Mouse (Mus musculus): Measurements from ENCODE around the gene 1700102P08Rik.

1700102P08Rik gene

DNA sequence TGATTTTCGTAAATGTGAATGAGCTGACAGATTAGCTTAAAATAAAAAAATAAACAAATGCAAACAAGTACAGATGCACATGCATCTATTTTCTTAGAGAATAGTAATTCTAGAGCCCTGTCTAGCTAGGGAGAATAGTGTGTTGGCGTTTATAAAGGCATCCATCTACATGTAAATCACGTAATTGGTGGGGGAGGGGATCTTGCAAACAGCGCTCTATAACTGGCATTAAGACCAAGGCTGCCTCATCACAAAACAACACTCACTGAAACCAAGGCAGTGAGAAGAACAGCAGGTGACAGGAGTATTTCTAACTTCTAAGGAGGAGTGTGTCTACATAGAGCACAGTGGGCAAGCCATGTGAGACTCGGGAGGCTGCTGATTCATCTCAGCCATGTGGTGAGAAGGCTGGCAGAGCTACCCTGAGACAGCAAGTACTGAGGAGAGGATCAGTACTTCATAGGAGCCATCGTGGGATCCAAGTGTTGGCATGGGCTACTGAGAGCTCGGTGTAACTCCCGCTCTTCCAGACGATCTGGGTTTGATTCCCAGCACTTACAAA is 18.9 kb downstream of the 1700102P08Rik start:
- DNase-seq (ENCODE audit: low spot score in 2 of 2): no peak

DNA sequence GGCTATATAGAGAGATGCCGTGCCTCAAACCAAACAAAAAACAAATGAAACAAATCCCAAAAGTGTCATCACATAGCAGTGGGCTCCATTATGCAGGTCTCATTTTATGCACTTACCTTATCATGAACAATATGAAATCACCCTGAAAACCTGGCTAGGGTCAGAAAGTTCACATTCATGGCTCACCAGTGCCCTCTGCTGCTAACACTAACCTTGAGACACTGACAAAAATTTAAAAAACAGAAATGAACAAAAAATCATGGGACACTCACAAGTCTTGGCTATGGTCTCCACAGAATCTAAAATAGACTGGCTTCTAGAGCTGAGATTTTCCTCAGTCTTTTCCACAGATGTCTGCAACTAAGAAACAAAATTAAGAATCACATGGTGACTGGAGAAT is 19.6 kb downstream of the 1700102P08Rik start:
- no peak for DNase-seq (ENCODE audit: low spot score in 2 of 2)

DNA sequence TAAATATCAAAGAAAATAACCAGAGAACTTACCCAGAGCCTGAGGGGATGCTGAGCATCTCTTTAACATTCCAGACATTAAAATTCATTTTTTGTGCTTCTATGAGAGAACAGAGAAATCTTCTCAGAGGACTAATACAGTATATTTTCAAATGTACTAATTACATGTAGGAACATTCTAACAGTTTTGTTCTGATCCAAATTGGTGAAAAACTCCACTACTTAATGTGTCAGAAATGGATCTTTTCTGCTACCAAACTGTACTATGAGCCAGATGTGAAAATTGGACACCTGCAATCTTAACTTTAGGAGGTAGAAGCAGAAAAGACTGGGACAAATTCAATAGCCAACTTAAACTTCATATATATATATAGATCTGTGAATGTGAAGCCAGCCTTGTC is 35.8 kb downstream of the 1700102P08Rik start, which contains the start of gene Ccdc36:
Ccdc36 (minus strand) TSS at position 101 of the 400 bp plus-strand sequence.
- no peak for DNase-seq (ENCODE audit: low spot score in 2 of 2)

DNA sequence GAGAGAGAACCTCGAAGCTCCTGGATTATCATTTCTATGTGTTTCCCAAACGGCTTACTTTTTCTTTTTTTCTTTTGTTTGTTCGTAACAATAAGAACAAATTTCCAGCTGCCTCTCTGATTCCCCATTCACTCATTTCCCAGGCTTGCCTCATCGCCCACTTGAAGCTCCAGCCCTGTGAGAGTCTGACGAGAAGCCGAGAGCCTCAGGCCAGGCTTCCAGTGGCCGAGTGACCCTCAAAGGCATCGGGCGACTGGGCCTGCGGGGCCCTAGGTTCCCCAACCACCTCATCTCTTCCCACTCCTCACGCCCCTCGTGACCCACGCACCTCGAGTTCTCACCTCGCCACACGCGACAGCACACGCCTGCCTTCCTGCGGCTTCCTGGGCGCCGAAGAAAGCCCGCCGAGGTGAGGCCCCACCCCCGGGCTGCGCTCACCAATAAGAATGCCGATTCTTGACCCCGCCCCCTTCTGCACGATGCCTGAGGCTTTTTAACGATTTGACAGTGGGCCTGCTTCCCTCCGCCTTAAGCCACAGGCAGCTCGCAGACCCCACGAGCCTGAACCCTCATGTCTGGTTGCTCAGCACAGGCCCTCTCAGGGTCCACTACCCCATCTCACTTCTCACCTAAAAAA is 38.9 kb downstream of the 1700102P08Rik start:
- DNase-seq (ENCODE audit: low spot score in 2 of 2): no peak

DNA sequence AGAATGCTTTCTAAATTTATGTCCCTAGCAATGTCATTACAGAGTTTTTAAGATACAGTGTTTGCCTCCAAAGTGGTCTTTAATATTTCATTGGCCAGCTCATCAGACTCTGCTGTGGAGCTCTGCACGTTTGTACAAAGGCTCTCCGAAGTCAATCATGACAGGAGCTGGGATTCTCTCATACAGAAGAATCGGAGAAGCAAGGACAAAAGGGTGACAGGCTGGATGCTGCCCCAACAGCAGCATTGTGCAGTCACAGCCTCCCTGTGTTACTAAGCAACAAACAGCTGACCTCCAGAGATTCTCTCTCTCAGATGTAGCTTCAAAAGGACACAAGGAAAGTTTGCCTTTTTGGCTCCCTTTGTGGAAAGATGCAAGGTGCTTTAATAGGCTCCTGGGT is 43.6 kb downstream of the 1700102P08Rik start, which contains the start of gene BC048562:
BC048562 (plus strand) TSS at position 301 of the 400 bp plus-strand sequence.
- no peak for DNase-seq (ENCODE audit: low spot score in 2 of 2)

DNA sequence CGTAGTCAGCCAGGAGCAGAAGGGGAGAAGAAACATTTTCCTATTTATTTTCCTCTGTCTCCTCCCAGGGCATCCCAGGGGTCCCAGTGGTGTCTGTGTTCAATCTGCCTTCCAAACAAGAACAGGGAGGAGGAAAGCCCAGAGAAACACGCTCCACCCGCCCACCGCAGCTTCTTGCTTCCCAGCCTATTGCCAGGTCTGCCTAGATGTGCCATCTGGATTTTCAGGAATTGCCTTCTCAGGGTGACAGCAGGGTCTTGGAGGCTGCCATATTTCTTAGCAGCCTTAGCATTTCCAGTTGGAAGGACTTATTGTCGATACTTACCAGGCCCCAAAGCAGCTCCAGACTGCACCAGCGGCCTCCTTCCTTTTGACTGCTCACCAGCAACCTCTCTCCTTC is 46.6 kb downstream of the 1700102P08Rik start:
- DNase-seq (ENCODE audit: low spot score in 2 of 2): no peak

DNA sequence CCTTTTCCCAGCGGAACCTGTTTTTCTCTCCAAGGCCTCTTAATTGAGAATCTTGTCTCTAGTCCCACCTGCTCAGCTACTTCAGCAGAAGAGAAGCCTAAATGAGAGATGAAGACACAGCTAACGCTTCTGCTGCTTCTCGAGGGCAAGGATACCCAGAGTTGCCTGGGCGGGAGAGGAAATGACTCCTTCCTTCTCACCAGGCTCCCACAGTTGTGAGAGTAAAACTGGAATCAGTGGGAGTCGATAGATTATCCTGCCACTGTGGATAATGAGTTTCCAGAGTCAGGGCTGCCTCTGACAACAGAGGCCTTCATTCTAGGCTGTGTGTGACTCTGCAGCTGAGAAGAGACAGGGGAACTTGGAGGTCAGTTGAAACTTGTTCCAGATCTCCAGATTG is 47.9 kb downstream of the 1700102P08Rik start:
- DNase-seq (ENCODE audit: low spot score in 2 of 2): no peak

DNA sequence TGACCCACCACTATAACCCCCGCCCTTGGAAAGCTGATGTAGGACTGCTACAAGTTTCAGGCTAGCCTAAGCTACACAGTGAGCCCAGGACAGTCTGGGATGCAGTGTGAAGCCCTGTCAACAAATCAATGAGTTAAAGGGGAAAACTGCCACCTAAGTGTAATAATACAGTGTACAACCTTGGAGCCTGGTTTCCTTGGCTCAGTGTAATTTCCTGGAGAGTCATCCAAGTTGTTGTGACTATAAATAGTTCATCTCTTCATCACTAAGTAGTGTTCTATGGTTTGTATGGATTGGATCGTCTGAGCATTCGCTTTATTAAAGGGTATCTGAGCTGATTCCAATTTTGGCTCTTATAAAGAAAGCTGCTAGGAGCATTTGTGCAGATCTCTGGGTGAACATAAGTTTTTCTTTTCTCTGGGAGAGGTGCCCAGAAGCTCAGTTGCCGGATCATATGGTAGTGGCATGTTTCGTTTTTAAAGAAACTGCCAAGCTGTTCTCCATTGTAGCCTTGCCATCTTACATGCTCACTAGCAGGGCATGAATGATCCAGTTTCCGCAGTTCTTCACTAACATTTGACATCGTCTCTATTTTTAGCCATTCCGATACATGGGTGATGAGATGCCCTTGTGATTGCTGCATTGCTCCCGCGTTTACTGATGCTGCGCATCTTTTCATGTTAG is 48.8 kb downstream of the 1700102P08Rik start:
- DNase-seq (ENCODE audit: low spot score in 2 of 2): no peak

DNA sequence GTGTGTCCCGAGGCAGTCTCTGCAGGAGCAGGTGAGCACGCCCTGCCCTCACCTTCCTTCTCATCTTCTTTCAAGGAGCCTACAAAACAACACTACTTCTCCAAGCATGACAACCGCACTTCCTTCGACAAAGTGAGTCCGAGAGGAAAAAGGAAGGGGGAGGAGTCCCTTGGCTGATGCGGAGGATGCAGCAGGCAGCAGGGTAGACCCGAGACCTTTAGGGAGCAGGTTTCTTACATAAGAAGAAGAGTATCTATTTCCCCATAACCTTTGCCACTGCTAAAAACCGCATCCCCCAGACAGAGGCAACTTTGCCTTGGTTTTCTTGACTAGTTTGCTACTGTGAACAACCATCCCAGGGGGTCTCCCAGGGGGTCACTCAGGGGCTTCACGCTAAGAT is 52.5 kb downstream of the 1700102P08Rik start:
- DNase-seq (ENCODE audit: low spot score in 2 of 2): peak in 1 of 2 experiments; percentile 14

DNA sequence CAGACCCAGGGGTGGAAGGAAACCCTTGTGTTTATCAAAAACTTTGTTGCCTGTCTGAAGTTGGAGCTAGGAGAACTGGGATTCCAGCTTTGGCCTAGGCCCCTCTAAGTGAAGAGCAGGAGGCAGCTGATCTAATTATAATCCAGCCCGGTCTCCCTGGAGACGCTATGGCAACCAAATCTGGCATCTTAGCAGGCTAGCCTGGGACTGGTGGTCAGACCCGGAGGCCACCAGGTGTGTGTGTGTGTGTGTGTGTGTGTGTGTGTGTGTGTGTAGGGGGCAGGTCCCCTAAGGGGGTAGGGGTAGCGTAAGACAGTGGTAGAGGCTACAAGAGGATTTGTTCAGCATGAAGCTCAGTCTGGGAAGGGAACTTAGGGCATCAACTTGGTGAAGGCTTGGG is 57.3 kb downstream of the 1700102P08Rik start:
- no peak for DNase-seq (ENCODE audit: low spot score in 2 of 2)

DNA sequence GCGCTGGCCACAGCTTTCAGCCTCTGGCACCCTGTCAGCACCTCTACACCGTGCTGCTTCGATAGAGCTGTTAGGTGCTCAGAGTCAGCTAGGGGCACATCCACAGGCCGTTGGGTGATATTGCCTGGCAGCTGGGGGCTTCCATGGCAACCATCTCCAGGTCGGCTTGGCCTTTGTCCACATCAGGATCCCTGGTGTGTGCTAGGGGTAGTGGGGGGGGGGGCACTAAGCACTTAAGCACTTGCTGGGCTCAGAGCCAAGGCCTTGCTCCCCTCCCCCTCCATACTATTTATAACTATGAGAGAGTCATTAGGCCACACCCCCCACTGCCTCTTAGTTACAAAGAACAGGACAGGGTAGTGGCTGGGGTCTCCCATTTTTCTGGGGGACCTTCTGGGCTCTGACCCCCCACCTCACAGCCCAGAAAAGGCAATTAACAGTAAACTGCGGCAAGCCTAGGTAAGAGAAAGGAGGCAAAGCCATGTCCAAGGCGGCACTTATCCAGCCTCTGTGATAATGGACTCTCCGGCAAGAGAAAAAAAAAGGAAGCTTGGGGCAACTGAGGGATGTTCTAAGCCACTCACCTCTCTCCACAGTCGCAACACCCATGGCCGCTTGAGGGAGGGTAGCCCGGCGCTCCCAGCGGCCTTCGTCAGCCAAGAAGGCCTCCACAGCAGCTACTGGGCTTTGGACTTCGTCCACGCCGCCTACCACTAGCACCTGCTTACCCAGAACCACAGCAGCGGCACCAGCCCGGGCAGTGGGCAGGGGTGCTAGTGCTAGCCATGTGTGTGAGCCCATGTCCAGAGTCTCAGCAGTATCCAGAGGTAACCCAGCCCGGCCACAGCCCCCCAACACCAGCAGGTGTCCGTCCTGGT is 57.9 kb downstream of the 1700102P08Rik start:
- no peak for DNase-seq (ENCODE audit: low spot score in 2 of 2)

DNA sequence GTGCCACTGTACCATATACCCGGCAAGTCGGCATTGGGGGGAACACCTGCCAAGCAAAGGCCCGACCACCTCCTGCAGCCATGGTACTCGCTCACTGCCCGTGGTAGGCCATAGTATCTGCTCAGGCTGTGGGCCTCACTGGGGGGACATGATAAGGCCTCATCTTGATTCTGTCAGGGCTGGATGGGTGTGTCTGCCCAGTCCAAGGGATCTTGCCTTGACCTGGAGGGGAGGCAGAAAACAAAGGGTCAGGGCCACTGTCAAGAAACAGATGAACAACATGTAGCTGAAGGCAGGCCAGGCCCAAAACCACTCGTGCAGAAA is 58.5 kb downstream of the 1700102P08Rik start:
- no peak for DNase-seq (ENCODE audit: low spot score in 2 of 2)

DNA sequence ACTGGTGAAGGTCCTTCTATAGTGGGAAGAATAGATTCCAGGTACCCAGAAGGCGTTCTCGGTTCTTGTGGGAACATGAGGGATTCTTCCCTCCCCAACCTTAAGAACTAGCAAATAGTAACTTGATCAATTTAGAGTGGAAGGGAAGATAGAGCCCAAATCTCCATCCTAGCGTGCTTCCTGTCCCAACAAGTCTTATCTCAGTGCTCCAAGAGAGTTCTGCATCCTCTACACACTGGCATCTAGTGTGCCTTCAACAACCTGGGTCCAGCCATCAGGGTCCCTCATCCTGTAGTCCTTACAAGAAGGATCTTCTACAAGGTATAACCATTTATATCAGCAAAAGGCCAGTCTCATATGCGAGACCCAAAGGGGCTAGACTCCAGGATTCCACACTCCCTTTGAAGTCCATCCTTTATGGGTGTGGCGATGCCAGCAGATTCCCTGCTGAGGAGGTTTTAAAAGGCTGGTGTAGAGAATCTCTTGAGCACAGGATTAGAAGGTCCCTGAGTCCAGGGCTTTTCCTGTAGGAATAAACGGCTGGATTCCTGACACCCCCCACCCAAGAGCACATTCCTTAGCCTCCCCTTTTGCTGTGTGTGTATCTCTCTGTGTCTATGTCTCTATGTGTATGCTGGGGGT is 59.0 kb downstream of the 1700102P08Rik start:
- no peak for DNase-seq (ENCODE audit: low spot score in 2 of 2)

DNA sequence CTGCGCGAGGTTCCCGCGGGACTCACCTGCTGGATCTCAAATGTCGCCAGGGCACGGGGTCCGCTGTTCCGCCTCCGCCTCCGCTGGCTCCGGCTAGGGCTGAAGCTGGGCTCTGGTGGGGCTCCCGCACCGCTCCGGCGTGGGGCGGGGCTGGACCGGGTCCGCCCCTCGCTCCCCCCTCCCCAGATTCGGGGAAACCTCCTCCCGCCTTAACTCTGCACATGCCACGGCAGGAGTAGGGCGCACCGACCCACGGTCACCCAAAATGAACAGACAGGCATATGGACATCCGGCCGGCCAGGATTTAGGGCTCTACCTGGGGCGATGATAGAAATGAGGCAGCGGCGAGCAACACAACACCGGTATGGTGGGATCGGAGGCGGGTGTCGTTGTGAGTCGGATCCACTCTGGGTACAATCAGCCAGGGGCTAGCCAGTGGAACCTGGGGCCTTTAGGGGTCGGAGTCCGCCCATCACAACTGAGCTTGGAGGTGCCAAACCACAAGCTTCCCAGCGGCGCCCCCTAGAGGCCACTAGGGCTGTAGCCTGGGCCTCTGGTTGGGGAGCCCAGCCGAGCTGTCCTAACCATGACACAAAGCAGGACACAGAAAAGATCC is 59.8 kb downstream of the 1700102P08Rik start:
- peak; percentile 73 to 79 for DNase-seq (ENCODE audit: low spot score in 2 of 2)

DNA sequence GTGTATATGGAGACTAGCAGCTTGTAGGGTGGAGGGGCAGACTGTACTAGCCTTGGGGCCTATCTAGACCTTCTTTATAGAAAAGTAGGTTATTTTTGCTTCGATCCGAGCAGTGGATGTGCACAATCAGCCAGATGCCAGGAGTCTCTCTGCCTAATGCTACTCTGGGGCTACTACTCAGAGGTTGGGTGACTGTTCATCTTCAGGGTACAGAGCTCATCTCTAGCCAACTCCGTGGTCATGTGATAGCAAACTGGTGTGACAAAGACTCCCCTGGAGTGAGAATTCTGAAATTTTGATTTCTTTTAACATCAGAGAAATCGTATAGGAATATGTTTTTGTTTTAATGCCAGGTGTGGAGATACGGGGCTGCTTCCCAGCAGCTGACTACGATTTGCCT is 60.3 kb downstream of the 1700102P08Rik start:
- DNase-seq (ENCODE audit: low spot score in 2 of 2): no peak

DNA sequence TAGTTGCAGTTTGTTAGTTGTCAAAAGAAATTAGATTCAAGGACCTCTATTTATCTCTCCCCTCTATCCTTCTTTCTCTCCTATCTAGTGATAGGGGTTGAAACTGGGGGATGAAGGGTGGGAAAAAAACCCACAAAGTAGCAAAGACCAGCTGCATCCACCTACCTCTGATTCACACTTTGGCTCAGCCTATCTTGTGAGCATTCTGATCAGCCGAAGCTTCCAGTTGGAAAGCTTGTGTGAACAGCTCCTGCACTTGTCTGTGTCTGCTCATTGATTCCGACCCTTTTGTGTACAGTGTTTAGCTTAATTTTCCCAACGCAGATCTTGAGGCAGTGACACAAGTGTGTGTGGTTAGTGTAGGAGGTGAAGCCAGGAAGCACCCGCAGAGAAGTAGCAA is 60.9 kb downstream of the 1700102P08Rik start:
- DNase-seq (ENCODE audit: low spot score in 2 of 2): no peak

DNA sequence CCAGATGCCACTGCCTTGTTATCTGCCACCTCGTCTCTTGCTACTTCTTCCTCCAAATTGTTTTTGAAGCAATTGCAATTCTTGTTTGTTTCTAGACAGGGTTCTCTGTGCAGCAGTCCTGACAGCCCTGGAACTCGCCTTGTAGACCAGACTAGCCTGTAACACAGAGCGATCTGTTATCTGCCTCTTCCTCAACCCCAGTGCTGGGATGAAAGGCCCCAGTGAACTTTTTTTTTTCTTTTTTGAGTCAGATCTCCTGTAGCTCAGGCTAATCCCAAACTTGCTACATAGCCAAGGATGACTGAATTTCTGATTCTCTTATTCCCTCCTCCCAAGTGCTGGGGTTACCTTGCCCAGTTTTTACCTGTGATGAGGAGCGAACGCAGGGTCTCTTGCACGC is 61.8 kb downstream of the 1700102P08Rik start:
- no peak for DNase-seq (ENCODE audit: low spot score in 2 of 2)

DNA sequence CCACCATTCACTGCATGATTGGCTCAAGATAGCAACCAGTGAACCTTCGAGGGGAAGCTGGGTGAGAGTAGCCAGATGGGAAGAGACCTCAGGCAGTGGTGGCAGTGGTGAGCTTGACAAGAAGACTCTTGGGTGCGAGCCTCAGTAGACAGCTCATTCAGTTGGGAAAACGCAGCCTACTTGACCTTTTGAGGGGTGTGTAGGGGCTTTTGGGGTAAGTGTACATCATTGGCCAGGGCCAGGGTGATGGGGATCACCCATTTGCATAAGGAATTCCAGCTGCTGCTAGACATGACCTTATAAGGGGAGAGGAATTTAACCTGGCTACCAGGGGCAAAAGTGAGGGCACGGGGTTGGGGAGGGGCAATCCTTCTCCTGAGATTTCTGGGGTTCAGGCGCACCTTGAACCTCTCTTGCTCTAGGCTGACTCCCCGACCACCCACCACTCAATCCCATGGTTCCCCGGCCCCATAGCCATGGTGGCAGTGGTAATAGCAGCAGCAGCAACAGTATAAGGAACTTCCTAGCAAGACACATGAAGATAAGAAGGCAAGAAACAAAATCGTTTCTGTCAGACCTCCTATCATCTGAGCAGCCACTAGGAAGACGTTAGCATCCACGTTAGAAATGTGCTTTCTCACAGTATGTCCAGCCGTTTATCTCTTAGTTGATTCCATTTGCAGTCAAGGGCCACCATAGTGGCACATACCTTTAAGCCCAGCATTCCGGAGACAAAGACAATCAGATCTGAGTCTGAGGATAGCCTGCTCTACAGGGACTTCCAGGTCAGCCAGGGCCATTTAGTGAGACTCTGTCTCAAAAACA is 63.4 kb downstream of the 1700102P08Rik start:
- DNase-seq (ENCODE audit: low spot score in 2 of 2): no peak

DNA sequence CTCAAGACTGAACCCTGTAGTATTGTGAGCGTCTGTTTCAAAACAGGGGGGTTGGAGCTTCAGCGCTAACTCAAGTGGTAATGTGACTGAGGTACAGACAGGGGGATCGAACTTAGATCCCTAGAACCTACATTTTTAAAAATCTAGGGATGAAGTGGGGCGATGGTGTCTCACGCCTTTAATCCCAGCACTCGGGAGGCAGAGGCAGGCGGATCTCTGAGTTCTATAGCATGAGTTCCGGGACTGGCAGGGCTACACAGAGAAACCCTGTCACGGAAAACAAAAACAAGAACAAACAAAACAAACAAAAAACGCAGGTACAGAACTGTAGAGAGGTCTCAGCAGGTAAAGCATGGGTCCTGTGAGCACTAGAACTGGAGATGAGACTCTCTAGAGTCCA is 64.3 kb downstream of the 1700102P08Rik start:
- DNase-seq (ENCODE audit: low spot score in 2 of 2): no peak

DNA sequence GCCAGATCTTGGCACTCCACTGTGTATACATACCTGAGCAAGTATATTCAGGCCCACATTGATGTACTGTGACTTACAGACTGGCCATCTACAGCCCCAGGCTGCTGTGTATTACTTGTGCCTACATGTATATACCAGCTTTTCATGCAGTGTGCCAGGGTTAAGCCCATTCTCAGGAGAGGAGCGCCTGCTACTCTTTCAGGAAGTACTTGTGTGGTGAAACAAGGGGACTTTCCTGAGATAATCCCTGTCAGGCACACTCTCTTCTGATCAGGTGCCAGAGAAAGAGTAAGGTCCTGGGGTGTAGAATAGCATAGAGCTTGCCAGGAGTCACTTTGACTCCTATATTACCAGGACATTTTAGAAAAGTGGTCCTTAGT is 67.3 kb downstream of the 1700102P08Rik start:
- no peak for DNase-seq (ENCODE audit: low spot score in 2 of 2)

All from spleen, postnatal 36 days (tissue).